ENCODE assay signal across 10 mouse cellular contexts in genomic region chr2:153065747-153066508, GRCm38 (mm10). TPM values are rescaled to one million over a fixed set of nuclear protein-coding genes. Genes with fewer than 3 reads are reported as not detected.
DNase-seq lines count a peak whose midpoint lies in the region; ATAC-seq and TF ChIP-seq lines count a peak whose summit lies in the region.
"Had no signal": no experiment of that assay in that cellular context is flagged by ENCODE, and none has a peak within 500 bp of the region (broad histone marks: within the 10 kb centered on the region; RNA-seq: fewer than 3 reads in every experiment).

Gene Ccm2l (plus strand): TSS chr2:153065955.

- peak within 1 kb of the TSS; percentile 39 for H3K4me2 ChIP-seq in kidney, postnatal 0 days (ENCODE audit: low read length)
- no peak within 1 kb of the TSS for H3K4me2 ChIP-seq in forebrain, embryonic 14.5 days (ENCODE audit: low read length)
- H3K4me2 ChIP-seq in midbrain, embryonic 14.5 days (ENCODE audit: low read length) = no peak within 1 kb of the TSS

- ATAC-seq in kidney, postnatal 0 days (replicated peaks; ENCODE audit: low FRiP score, low read depth) = no peak
- no peak for ATAC-seq in forebrain, embryonic 14.5 days
- no peak for ATAC-seq in midbrain, embryonic 14.5 days (ENCODE audit: low FRiP score, low TSS enrichment)

- H3K4me1 ChIP-seq in kidney, postnatal 0 days (replicated peaks; ENCODE audit: insufficient read depth, low read length) = no peaks in the 10 kb centered on the region
- no peaks in the 10 kb centered on the region for H3K4me1 ChIP-seq in forebrain, embryonic 14.5 days (ENCODE audit: control insufficient read depth, insufficient read depth, low read length)
- H3K4me1 ChIP-seq in midbrain, embryonic 14.5 days (ENCODE audit: control insufficient read depth, insufficient read depth, low read length) = 0 out of 2 replicates have a peak, but pooled peaks cover 4% of the 10 kb centered on the region

- 44% methylated on average over 12 of the region's 12 CpGs for WGBS in kidney, postnatal 0 days
- 55% methylated on average over 12 of the region's 12 CpGs for WGBS in forebrain, embryonic 14.5 days
- 57% methylated on average over 12 of the region's 12 CpGs for WGBS in midbrain, embryonic 14.5 days

- H3K36me3 ChIP-seq in kidney, postnatal 0 days (ENCODE audit: insufficient read depth, low read length) = no peaks in the 10 kb centered on the region
- H3K36me3 ChIP-seq in forebrain, embryonic 14.5 days (ENCODE audit: control insufficient read depth, insufficient read depth, low read length) = no peaks in the 10 kb centered on the region
- H3K36me3 ChIP-seq in midbrain, embryonic 14.5 days (ENCODE audit: control insufficient read depth, insufficient read depth, low read length) = no peaks in the 10 kb centered on the region

- H3K9me3 ChIP-seq in kidney, postnatal 0 days (replicated peaks; ENCODE audit: low read length) = no peaks in the 10 kb centered on the region
- no peaks in the 10 kb centered on the region for H3K9me3 ChIP-seq in forebrain, embryonic 14.5 days (replicated peaks; ENCODE audit: control insufficient read depth, low read length)
- H3K9me3 ChIP-seq in midbrain, embryonic 14.5 days (ENCODE audit: control insufficient read depth, low read length) = no peaks in the 10 kb centered on the region

- peak within 1 kb of the TSS; percentile 15; the same call in 1 of the 2 replicates for H3K9ac ChIP-seq in kidney, postnatal 0 days (ENCODE audit: low read depth, low read length)
- no peak within 1 kb of the TSS for H3K9ac ChIP-seq in forebrain, embryonic 14.5 days (ENCODE audit: low read length)
- H3K9ac ChIP-seq in midbrain, embryonic 14.5 days (replicated peaks; ENCODE audit: low read length) = no peak within 1 kb of the TSS

- peak; percentile 55 for DNase-seq in gastrocnemius, postnatal 25 days
- no peak for DNase-seq in gastrocnemius, adult 8-10 months (ENCODE audit: low spot score in 2 of 2)
- peak; percentile 74 for DNase-seq in heart, adult 8-10 months (ENCODE audit: low spot score)
- DNase-seq in kidney, postnatal 0 days (ENCODE audit: low spot score) = peak; percentile 53
- DNase-seq in lung, postnatal 4 days = peak; percentile 74 to 81
- no peak for DNase-seq in forebrain, embryonic 14.5 days (ENCODE audit: low spot score)
- DNase-seq in midbrain, embryonic 14.5 days = no peak
- no peak for DNase-seq in thymus, adult 18-20 months

- peak within 1 kb of the TSS; percentile 51 for H3K27ac ChIP-seq in kidney, postnatal 0 days
- H3K27ac ChIP-seq in forebrain, embryonic 14.5 days (ENCODE audit: low read depth, low read length) = no peak within 1 kb of the TSS
- no peak within 1 kb of the TSS for H3K27ac ChIP-seq in midbrain, embryonic 14.5 days (replicated peaks; ENCODE audit: low read depth, low read length)
- H3K27ac ChIP-seq: macrophage had no signal

- TF ChIP-seq CTCF in kidney, postnatal 0 days (IDR thresholded peaks at IDR 0.05; ENCODE audit: low read depth) = no peak

- H3K27me3 ChIP-seq in kidney, postnatal 0 days (ENCODE audit: insufficient read depth, low read length) = peaks cover 13% of the 10 kb centered on the region
- H3K27me3 ChIP-seq in forebrain, embryonic 14.5 days (replicated peaks; ENCODE audit: control insufficient read depth, insufficient read depth, low read length) = peaks cover 14% of the 10 kb centered on the region
- peaks cover 11% of the 10 kb centered on the region for H3K27me3 ChIP-seq in midbrain, embryonic 14.5 days (ENCODE audit: control insufficient read depth, insufficient read depth, low read length)

- H3K4me3 ChIP-seq in kidney, postnatal 0 days (replicated peaks; ENCODE audit: low read depth, low read length) = peak within 1 kb of the TSS; percentile 8; the same call in 1 of the 2 replicates
- no peak within 1 kb of the TSS for H3K4me3 ChIP-seq in forebrain, embryonic 14.5 days (ENCODE audit: low read depth, low read length)
- H3K4me3 ChIP-seq in midbrain, embryonic 14.5 days (replicated peaks; ENCODE audit: low read depth, low read length) = no peak within 1 kb of the TSS

RNA-seq across cellular contexts. Expression of gene Ccm2l, which starts in this region (rescaled TPM):
- 1 to 10 TPM; 5.0 to 5.1 TPM for total RNA-seq in gastrocnemius, postnatal 25 days (2021)
- 1 to 10 TPM; 2.6 to 3.3 (median 2.8) TPM for total RNA-seq in gastrocnemius, adult 8-10 months (2022)
- total RNA-seq in heart, adult 8-10 months (2022) = 10 to 100 TPM; 12.9 to 21.5 (median 13.8) TPM
- polyA plus RNA-seq in kidney, postnatal 0 days (2015; fragmentation: Nextera tagmentation; extraction: Ambion mirVana) = 3.4 TPM in 2 replicates
- polyA plus RNA-seq in forebrain, embryonic 14.5 days (2014; fragmentation: Nextera tagmentation; extraction: Ambion mirVana) = 0.77 and 1.1 TPM in 2 replicates
- polyA plus RNA-seq in midbrain, embryonic 14.5 days (2014; fragmentation: Nextera tagmentation; extraction: Ambion mirVana) = 1.5 and 2.0 TPM in 2 replicates
- polyA plus RNA-seq: C2C12, macrophage had no signal

Comparison
In these comparisons a context has a peak if more than half of its experiments do, and no peak if none do; other contexts are left out.
1. DNase-seq: peak in gastrocnemius, postnatal 25 days (single experiment), heart, adult 8-10 months (single experiment), kidney, postnatal 0 days (single experiment) and lung, postnatal 4 days (2 of 2); none in gastrocnemius, adult 8-10 months (0 of 2), forebrain, embryonic 14.5 days (single experiment), midbrain, embryonic 14.5 days (single experiment) and thymus, adult 18-20 months (0 of 2).